Mouse (Mus musculus) heart, embryonic 14.5 days (tissue): ENCODE data around the gene Stx7. TPM values are rescaled to one million over a fixed set of nuclear protein-coding genes. Genes with fewer than 3 reads are reported as not detected.
"Not testable (repeated sequence)": the region's sequence is repeated elsewhere in the genome, so short reads cannot be mapped to it uniquely, and the experiment has no call there.

Source experiments
- ATAC-seq: fragments of 200-750 bp; cut with Nextera tagmentation; 2 replicates; pipeline ENCODE4 v1.8.0; 2017; ENCODE audit warnings: low read depth, moderate TSS enrichment; ENCODE audit not compliant: insufficient number of reproducible peaks, insufficient read depth, low FRiP score
- H3K27ac ChIP-seq, 2 experiments: fragments of 200-500 bp in 1 of 2; fragments of 300-500 bp in 1 of 2; sonication (generic) in 1 of 2; replicated peaks in 1 of 2; 2 replicates each; pipeline ENCODE4 v1.5.1; 2012 to 2014; ENCODE audit warnings: low read depth in 2 of 2, low read length in 2 of 2, control low read depth in 1 of 2, mild to moderate bottlenecking in 1 of 2, mixed read lengths in 1 of 2; ENCODE audit not compliant: control insufficient read depth in 1 of 2, insufficient read depth in 1 of 2
- H3K27me3 ChIP-seq: fragments of 300-500 bp; sonication (generic); 2 replicates; pipeline ENCODE4 v1.6.1; 2014; ENCODE audit warnings: mild to moderate bottlenecking, low read length, control low read depth; ENCODE audit not compliant: control insufficient read depth, insufficient read depth
- H3K36me3 ChIP-seq: fragments of 300-500 bp; sonication (generic); 2 replicates; pipeline ENCODE4 v1.6.1; 2014; ENCODE audit warnings: mild to moderate bottlenecking, control low read depth, low read length, mixed read lengths; ENCODE audit not compliant: control insufficient read depth, insufficient read depth
- H3K4me1 ChIP-seq, 2 experiments: fragments of 200-500 bp in 1 of 2; fragments of 300-500 bp in 1 of 2; sonication (generic) in 1 of 2; 2 replicates each; pipeline ENCODE4 v1.6.1; 2012 to 2014; ENCODE audit warnings: low read length in 2 of 2, control low read depth in 1 of 2, mixed read lengths in 1 of 2; ENCODE audit not compliant: control insufficient read depth in 2 of 2, insufficient read depth in 2 of 2
- H3K4me2 ChIP-seq: fragments of 300-500 bp; sonication (generic); 2 replicates; pipeline ENCODE4 v1.6.1; 2014; ENCODE audit warnings: mild to moderate bottlenecking, low read length
- H3K4me3 ChIP-seq, 2 experiments: fragments of 200-500 bp in 1 of 2; fragments of 300-500 bp in 1 of 2; sonication (generic) in 1 of 2; 2 replicates each; pipeline ENCODE4 v1.5.1; 2012 to 2014; ENCODE audit warnings: low read length in 2 of 2, mild to moderate bottlenecking in 2 of 2, control low read depth in 1 of 2, low read depth in 1 of 2, moderate library complexity in 1 of 2; ENCODE audit not compliant: control insufficient read depth in 1 of 2, insufficient read depth in 1 of 2
- H3K9ac ChIP-seq: fragments of 300-500 bp; sonication (generic); 2 replicates; pipeline ENCODE4 v1.6.1; 2014; ENCODE audit warnings: mild to moderate bottlenecking, low read length
- H3K9me3 ChIP-seq: fragments of 300-500 bp; sonication (generic); 2 replicates; pipeline ENCODE4 v1.6.1; 2016; ENCODE audit warnings: low read length, control low read depth; ENCODE audit not compliant: control insufficient read depth
- WGBS: fragments of 180-500 bp; shearing (Covaris S2); extraction: QIAGEN DNeasy Blood & Tissue Kit; methylation state at CpG from one replicate; pipeline ENCODE4 v1.1.7; 2014; 5-methylcytosine and 5-hydroxymethylcytosine counted together
- polyA plus RNA-seq: library from polyadenylated mRNA; unstranded; fragments of >200 nt; fragmentation: Nextera tagmentation; extraction: Ambion mirVana; gene quantifications from 2 replicates; pipeline ENCODE4 v1.2.1, GENCODE M21; 2014

Gene Stx7
- 87.4 and 91.7 TPM in 2 replicates for polyA plus RNA-seq

DNA sequence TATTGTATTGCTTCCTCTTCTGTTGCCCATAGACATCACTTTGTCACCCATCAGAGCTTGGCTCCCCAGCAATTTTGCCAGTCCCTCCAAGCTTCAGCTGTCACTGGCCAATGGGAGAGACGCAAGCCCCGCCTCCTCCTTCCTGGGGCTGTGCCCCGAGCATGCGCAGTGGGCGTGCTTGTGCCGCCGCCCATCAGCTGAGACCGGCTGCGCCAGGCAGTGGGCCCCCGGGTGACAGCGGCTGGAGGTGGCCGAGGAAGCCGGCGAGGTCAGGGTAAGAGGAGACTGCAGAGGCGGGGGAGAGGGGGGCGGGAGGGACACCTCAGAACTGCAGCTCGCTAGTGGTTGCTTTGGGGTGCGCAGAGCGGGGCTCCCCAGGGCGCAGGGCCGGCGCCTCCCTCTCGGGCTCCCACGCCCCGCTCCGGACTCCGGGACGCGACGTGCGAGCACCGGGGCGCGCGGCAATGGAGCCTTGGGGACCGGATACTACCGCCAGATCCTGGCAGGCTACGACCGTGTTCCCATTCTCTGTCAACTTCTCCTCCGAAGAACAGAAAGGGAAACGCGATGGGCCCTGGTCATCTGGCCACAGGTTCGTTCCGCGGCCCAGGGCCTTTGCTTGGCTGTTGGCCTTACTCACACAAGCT lies at the start of gene Stx7:
TSS of gene Stx7 (plus strand) at position 168 of the 647 bp plus-strand sequence.
- Histone ChIP-seq H3K27me3 (no peaks in the 10 kb centered on the region), H3K4me1 (peaks cover 0 to 12% of the 10 kb centered on the region in 2 experiments; a peak in 1 of 4 replicates), H3K9me3 (no peaks in the 10 kb centered on the region), H3K36me3 (peaks cover 17% of the 10 kb centered on the region), H3K4me2 (peak within 1 kb of the TSS; percentile 69), H3K4me3 (peak within 1 kb of the TSS; percentile 76 to 99), H3K27ac (peak within 1 kb of the TSS; percentile 79 to 80), H3K9ac (peak within 1 kb of the TSS; percentile 91)
- ATAC-seq: peak; percentile 96
- WGBS: 0% methylated on average over 44 of the region's 45 CpGs

GRCm38 (mm10) chr10:24101812-24102211 lies 47.3 kb upstream of the Stx7 start, which contains the start of gene Taar8c:
Gene Taar8c (minus strand): TSS chr10:24101912.
- 69% methylated on average over 1 of the region's 3 CpGs for WGBS
- ATAC-seq, H3K4me2 ChIP-seq: not testable (repeated sequence)

DNA sequence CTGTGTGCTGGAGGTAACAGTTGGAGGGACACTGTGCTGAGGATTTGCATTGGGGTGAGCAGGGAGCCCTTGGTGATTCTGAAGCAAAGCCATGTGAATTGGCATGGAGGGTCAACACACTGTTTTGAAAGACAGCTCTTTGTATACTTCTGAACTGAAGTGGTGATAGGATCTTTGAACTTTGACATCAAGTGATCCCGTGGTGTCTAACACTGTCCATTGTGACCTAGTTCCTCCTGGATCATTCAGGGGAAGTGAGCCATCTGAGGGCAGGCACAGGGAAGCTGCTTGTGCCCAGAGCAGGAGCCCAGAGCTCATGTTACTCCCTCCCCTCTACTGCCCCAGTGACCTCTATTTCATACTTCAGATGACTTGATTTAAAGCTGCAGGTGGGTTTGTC lies 45.8 kb upstream of the Stx7 start:
- not testable (repeated sequence) for H3K4me1 ChIP-seq, H3K9me3 ChIP-seq, H3K27ac ChIP-seq, ATAC-seq, H3K36me3 ChIP-seq, H3K9ac ChIP-seq, H3K4me2 ChIP-seq, H3K27me3 ChIP-seq, H3K4me3 ChIP-seq
- 42% methylated on average over 1 of the region's 1 CpGs for whole genome bisulfite sequencing

More at GRCm38 (mm10) chr10:24101812-24102211, 47.3 kb upstream of the Stx7 start, which contains the start of gene Taar8c:
- H3K4me3 ChIP-seq, H3K9ac ChIP-seq, H3K4me1 ChIP-seq, H3K36me3 ChIP-seq, H3K27ac ChIP-seq, H3K27me3 ChIP-seq, H3K9me3 ChIP-seq: not testable (repeated sequence)

DNA sequence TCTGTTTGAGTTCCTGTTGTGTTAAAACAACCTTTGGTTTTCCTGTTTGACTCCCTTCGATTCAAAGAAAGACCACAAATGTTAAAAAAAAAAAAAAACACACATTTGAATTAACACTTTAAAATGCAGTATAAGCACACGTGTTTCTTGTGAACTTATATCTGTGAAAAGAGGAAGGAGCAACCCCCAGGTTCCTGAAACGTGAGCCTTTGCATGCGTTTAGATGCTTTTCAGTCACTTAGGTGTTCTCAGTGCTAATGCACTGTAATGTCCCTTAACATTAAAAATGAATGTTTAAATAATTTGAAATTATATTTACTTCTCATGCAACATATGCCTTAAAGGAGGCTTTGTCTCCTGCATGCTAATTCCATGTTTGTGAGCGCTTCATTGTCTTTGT lies 41.4 kb upstream of the Stx7 start:
- no peak for ATAC-seq
- no peak overlapping the region for H3K4me3 ChIP-seq
- no peaks in the 10 kb centered on the region for H3K4me1 ChIP-seq
- no peaks in the 10 kb centered on the region for H3K27me3 ChIP-seq
- no peaks in the 10 kb centered on the region for H3K36me3 ChIP-seq
- 61% methylated on average over 5 of the region's 5 CpGs for WGBS
- no peaks in the 10 kb centered on the region for H3K9me3 ChIP-seq
- H3K4me2 ChIP-seq: no peak overlapping the region
- no peak overlapping the region for H3K9ac ChIP-seq
- no peak overlapping the region for H3K27ac ChIP-seq

GRCm38 (mm10) chr10:24108236-24108635 lies 40.9 kb upstream of the Stx7 start:
- no peaks in the 10 kb centered on the region for H3K4me1 ChIP-seq
- no peaks in the 10 kb centered on the region for H3K9me3 ChIP-seq
- no peaks in the 10 kb centered on the region for H3K27me3 ChIP-seq
- H3K4me2 ChIP-seq: no peak overlapping the region
- no peak overlapping the region for H3K27ac ChIP-seq
- 72% methylated on average over 3 of the region's 3 CpGs for WGBS
- no peak for ATAC-seq
- H3K9ac ChIP-seq: no peak overlapping the region
- no peak overlapping the region for H3K4me3 ChIP-seq
- H3K36me3 ChIP-seq: no peaks in the 10 kb centered on the region

DNA sequence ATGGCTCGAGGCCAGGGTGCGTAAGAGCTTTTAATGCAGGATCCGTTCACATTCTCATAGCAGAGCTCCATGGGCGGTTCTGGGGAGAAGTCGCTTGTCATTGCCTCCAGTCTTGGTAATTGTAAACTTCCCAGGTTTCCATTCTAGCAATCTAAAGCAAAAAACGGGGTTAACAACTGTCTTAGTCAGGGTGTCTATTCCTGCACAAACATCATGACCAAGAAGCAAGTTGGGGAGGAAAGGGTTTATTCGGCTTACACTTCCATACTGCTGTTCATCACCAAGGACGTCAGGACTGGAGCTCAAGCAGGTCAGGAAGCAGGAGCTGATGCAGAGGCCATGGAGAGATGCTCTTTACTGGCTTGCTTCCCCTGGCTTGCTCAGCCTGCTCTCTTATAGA lies 39.7 kb upstream of the Stx7 start, which contains the start of gene Taar9:
TSS of gene Taar9 (minus strand) at position 101 of the 400 bp plus-strand sequence.
- H3K36me3 ChIP-seq, H3K9me3 ChIP-seq, H3K4me2 ChIP-seq, H3K27ac ChIP-seq, H3K27me3 ChIP-seq, H3K4me3 ChIP-seq, ATAC-seq, H3K9ac ChIP-seq, H3K4me1 ChIP-seq: not testable (repeated sequence)
- WGBS: 80% methylated on average over 8 of the region's 8 CpGs

DNA sequence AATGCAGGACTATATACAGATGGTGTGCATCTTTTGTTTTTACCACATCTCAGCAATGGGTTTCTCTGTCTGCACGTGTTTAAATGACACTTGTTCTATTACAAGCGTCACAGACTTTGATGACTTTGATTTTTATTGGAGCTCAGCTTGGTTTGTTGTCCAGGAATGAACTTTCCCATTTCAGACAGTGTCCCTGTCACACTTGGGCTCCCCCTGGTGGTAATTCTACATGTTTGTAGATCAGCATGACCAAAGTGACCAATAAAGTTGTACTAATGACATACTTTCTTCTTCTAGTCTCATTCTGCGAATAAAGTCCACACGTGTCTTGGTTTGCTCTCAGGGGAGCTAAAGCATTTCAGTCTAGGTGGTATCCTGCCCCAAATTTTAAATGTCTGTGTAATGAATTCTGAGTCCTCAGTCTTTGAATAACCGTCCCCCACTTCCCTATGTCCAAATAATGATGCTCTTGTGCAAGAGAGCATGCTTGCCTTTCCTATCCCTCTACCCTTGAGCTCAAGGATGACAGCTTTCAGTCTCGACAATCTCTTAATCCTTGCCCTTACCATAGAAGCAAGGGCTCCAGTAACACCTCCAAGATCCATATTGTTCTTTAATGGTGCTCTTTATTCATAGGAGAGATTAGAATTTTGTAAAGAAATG lies 37.9 kb upstream of the Stx7 start:
- no peaks in the 10 kb centered on the region for H3K27me3 ChIP-seq
- peaks cover 14% of the 10 kb centered on the region; the same call in 1 of the 2 replicates for H3K9me3 ChIP-seq
- no peak for ATAC-seq
- H3K36me3 ChIP-seq: no peaks in the 10 kb centered on the region
- H3K4me3 ChIP-seq: no peak overlapping the region
- H3K27ac ChIP-seq: no peak overlapping the region
- H3K9ac ChIP-seq: no peak overlapping the region
- H3K4me2 ChIP-seq: no peak overlapping the region
- 47% methylated on average over 6 of the region's 6 CpGs for WGBS
- H3K4me1 ChIP-seq: no peaks in the 10 kb centered on the region
